Mouse (Mus musculus): ENCODE data around the gene Tns4.

Tns4 gene

DNA sequence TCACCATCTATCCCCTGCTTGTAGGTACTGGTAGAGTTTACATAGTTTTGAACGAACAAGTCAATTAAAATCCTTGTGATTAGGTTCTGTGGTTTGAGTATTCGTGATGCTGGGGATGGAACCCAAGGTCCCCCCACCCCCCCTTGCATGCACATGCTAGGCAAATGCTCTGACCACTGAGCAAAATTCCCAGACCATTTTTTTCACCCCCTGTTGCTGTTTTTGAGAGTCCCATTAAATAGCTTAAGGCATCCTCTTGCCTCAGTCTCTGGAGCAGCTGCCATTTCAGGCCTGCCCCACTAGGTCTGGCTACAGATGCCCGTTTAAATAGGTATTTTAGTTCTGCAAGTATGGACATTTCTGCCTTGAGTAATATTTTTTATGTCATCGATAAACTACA lies 66.0 kb downstream of the Tns4 start:
- intact Hi-C loops (cut with DNase I), result no loop called here

GRCm38 (mm10) chr11:99022384-99022933 lies 66.6 kb downstream of the Tns4 start:
- intact Hi-C loops (cut with DNase I), result no loop called here

DNA sequence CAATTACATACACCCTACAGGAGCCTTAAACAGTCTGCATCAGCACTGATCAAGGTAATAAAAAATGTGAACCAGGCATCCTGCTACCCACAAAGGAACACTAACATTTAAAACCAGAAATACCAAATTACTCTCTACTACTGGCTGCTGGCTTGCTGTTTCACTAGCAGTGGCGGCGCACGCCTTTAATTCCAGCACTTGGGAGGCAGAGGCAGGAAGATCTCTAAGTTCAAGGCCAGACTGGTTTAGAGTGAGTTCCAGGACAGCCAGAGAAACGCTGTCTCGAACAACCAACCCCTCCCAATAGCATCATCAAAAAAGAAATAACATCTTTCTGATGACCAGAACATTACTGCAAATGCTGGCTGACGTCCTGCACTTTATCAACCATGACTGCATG lies 69.3 kb downstream of the Tns4 start:
- intact Hi-C loops (cut with DNase I), result no loop called here
